Mouse (Mus musculus) C2C12 (cell line): ENCODE results near the gene Rtn4r.

Source experiments
- CEBPB ChIP-seq: IDR thresholded peaks from one replicate; pipeline ENCODE4 v1.6.1; 2011; ENCODE audit warnings: low read depth, mild to moderate bottlenecking, control low read depth, moderate library complexity
- CTCF ChIP-seq: IDR thresholded peaks from one replicate; pipeline ENCODE4 v1.5.1; 2011; ENCODE audit not compliant: control insufficient read depth, insufficient read depth, insufficient read length
- MAX ChIP-seq: IDR thresholded peaks from one replicate; pipeline ENCODE4 v1.6.1; 2011; ENCODE audit warnings: mild to moderate bottlenecking, control low read depth
- MYOD1 ChIP-seq: IDR thresholded peaks from one replicate; pipeline ENCODE4 v1.6.1; 2011; ENCODE audit warnings: low read depth; ENCODE audit not compliant: control insufficient read depth, insufficient read length
- USF1 ChIP-seq: IDR thresholded peaks from one replicate; pipeline ENCODE4 v1.6.1; 2011; ENCODE audit warnings: low read depth, mild to moderate bottlenecking, control low read depth, moderate library complexity

DNA sequence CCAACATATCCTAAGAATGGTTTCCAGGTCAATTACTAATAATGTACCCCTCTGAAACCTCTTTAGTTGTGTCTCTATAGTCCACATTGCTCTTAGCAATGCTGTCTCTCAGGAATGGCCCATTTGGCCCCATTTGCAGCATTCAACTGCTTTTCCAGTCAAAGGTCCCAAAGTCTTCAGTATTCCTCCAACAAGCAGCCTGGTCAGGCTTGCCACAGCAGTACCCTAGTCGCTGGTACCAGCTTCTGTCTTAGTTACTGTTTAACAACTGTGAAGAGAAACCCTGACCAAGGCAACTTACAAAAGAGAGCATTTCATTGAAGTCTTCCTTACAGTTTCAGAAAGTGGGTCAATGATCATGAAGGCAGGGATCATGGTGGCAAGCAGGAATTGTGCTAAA is 24.1 kb upstream of the Rtn4r start:
- no peak for TF ChIP-seq CTCF
- no peak for TF ChIP-seq MYOD1
- TF ChIP-seq CEBPB: no peak
- no peak for TF ChIP-seq USF1
- TF ChIP-seq MAX: no peak
